Mouse (Mus musculus) forebrain, embryonic 11.5 days (tissue): Measurements from ENCODE around the gene Arhgap44. TPM values are rescaled to one million over a fixed set of nuclear protein-coding genes. Genes with fewer than 3 reads are reported as not detected.

Experiments used
- ATAC-seq: fragments of 200-750 bp; cut with Nextera tagmentation; replicated peaks from 2 replicates; pipeline ENCODE4 v1.8.0; 2017; ENCODE audit warnings: moderate TSS enrichment; ENCODE audit not compliant: low FRiP score
- DNase-seq: peaks from one replicate; pipeline ENCODE4 v3.0.0-alpha.2; 2017; ENCODE audit warnings: low spot score
- H3K27ac ChIP-seq: fragments of 300-500 bp; sonication (generic); 2 replicates; pipeline ENCODE4 v1.5.1; 2014; ENCODE audit warnings: low read depth, low read length
- H3K27me3 ChIP-seq: fragments of 300-500 bp; sonication (generic); 2 replicates; pipeline ENCODE4 v1.6.1; 2014; ENCODE audit warnings: mild to moderate bottlenecking, low read length, mixed read lengths; ENCODE audit not compliant: control insufficient read depth, insufficient read depth
- H3K36me3 ChIP-seq: fragments of 300-500 bp; sonication (generic); 2 replicates; pipeline ENCODE4 v1.6.1; 2014; ENCODE audit warnings: mild to moderate bottlenecking, low read length, moderate library complexity, mixed read lengths; ENCODE audit not compliant: control insufficient read depth, insufficient read depth
- H3K4me1 ChIP-seq: fragments of 300-500 bp; sonication (generic); replicated peaks from 2 replicates; pipeline ENCODE4 v1.6.1; 2014; ENCODE audit warnings: low read length, mixed read lengths; ENCODE audit not compliant: control insufficient read depth, insufficient read depth
- H3K4me2 ChIP-seq: fragments of 300-500 bp; sonication (generic); 2 replicates; pipeline ENCODE4 v1.6.1; 2014; ENCODE audit warnings: low read depth, mild to moderate bottlenecking, low read length, moderate library complexity, mixed read lengths; ENCODE audit not compliant: severe bottlenecking
- H3K4me3 ChIP-seq: fragments of 300-500 bp; sonication (generic); 2 replicates; pipeline ENCODE4 v1.5.1; 2014; ENCODE audit warnings: low read depth, low read length
- H3K9ac ChIP-seq: fragments of 300-500 bp; sonication (generic); 2 replicates; pipeline ENCODE4 v1.6.1; 2014; ENCODE audit warnings: low read length
- H3K9me3 ChIP-seq: fragments of 300-500 bp; sonication (generic); 2 replicates; pipeline ENCODE4 v1.6.1; 2016; ENCODE audit warnings: low read length, mixed read lengths; ENCODE audit not compliant: control insufficient read depth
- WGBS: fragments of 180-500 bp; shearing (Covaris S2); extraction: QIAGEN DNeasy Blood & Tissue Kit; methylation state at CpG from one replicate; pipeline ENCODE4 v1.1.7; 2014; 5-methylcytosine and 5-hydroxymethylcytosine counted together
- microRNA-seq: library from miRNA; unstranded; fragments of <30 nt; microRNA quantifications from one replicate; pipeline ENCODE4, GENCODE M21; 2016; ENCODE audit not compliant: insufficient number of aligned reads
- polyA plus RNA-seq: library from polyadenylated mRNA; unstranded; fragments of >200 nt; fragmentation: Nextera tagmentation; extraction: Ambion mirVana; gene quantifications from 2 replicates; pipeline ENCODE4 v1.2.1, GENCODE M21; 2014

Arhgap44 gene
- polyA plus RNA-seq, 1 experiment from 2014 or later: 4.5 TPM

- Histone ChIP-seq H3K4me3 (no peak overlapping the region), H3K36me3 (no peaks in the 10 kb centered on the region), H3K27ac (no peak overlapping the region), H3K4me1 (no peaks in the 10 kb centered on the region; the same call in 1 of the 2 replicates), H3K27me3 (no peaks in the 10 kb centered on the region), H3K9ac (no peak overlapping the region), H3K9me3 (no peaks in the 10 kb centered on the region), H3K4me2 (no peak overlapping the region)
- DNase-seq: no peak
- 56% methylated on average over 4 of the region's 4 CpGs for WGBS
- no peak for ATAC-seq
Observed at GRCm38 (mm10) chr11:64968939-64969342, 193.8 kb downstream of the Arhgap44 start.

DNA sequence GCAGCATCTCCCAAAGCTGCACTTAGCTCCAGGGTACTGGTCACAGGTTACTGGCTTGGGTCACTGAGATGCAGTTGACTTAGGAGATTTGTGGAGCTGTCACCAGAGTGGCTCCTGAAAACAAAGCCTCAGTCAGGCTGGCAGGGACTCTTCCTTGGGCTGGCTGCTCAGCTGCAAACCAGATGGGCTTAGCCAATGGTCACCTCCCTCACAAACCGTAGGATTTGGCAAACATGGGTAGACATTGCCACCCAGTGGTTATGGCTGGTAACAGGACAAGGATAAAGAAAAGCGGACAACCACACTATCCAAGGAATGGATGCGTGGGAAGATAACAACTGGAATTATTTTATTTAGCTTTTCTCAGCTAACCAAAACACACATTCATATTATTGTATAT is 194.3 kb downstream of the Arhgap44 start:
- ATAC-seq: peak; percentile 86
- Histone ChIP-seq H3K36me3 (no peaks in the 10 kb centered on the region), H3K4me3 (no peak overlapping the region), H3K27ac (no peak overlapping the region), H3K4me2 (no peak overlapping the region), H3K9me3 (no peaks in the 10 kb centered on the region), H3K27me3 (no peaks in the 10 kb centered on the region), H3K9ac (no peak overlapping the region), H3K4me1 (no peaks in the 10 kb centered on the region; the same call in 1 of the 2 replicates)
- peak; percentile 84 for DNase-seq
- WGBS: 12% methylated on average over 3 of the region's 3 CpGs

- Histone ChIP-seq H3K27ac (no peak overlapping the region), H3K36me3 (no peaks in the 10 kb centered on the region), H3K4me3 (no peak overlapping the region), H3K9me3 (no peaks in the 10 kb centered on the region), H3K9ac (no peak overlapping the region), H3K27me3 (no peaks in the 10 kb centered on the region), H3K4me1 (0 out of 2 replicates have a peak, but pooled peaks cover under 1% of the 10 kb centered on the region), H3K4me2 (no peak overlapping the region)
- DNase-seq (no peak), ATAC-seq (no peak)
- 89% methylated on average over 2 of the region's 2 CpGs for WGBS
Observed at GRCm38 (mm10) chr11:64962629-64963028, 200.1 kb downstream of the Arhgap44 start.

DNA sequence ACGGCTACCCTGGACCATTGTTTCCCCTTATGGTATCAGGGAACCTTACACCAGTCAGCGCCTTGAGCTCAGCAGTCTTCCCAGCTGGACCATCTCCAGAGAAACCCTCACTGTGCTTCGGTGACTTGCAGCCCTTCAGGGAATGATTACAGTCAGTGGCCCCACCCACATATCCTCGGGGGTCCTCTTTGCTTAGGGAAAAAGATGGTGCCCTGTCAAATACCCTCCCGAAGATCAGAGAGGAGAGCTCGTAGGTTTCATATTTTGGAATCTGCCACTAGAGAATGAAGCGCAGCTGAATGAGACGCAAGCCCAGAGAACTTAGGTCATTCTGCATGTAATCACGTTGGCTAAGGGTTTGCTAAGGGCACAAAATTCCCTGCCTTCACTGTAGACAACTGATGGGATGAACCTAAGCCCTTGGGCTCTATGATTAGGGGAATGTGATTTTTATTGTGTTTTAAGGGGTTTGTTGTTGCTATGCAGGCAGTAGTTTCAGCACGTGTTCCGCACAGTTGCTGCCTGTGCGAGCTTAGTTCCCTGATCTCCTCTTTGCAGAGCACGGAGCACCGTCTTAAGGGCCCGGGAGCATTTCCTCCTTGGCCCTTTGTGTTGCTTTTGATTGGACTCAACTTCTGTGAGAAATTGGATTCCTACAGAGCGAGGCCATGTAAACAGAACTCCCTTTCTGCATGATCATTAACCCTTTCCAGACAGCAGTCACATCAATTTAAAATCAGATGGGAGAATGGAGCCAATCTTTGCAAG is 205.6 kb downstream of the Arhgap44 start:
- no peaks in the 10 kb centered on the region for H3K9me3 ChIP-seq
- H3K9ac ChIP-seq: no peak overlapping the region
- 8% methylated on average over 16 of the region's 16 CpGs for WGBS
- H3K4me1 ChIP-seq: peaks cover 2% of the 10 kb centered on the region; the same call in 1 of the 2 replicates
- no peaks in the 10 kb centered on the region for H3K27me3 ChIP-seq
- no peak for DNase-seq
- 0 out of 2 replicates have a peak overlapping the region, but pooled peaks have one; percentile 0 for H3K4me3 ChIP-seq
- H3K36me3 ChIP-seq: no peaks in the 10 kb centered on the region
- ATAC-seq: no peak; the same call in 1 of the 2 replicates
- H3K27ac ChIP-seq: no peak overlapping the region
- H3K4me2 ChIP-seq: peak overlapping the region; percentile 24; the same call in 1 of the 2 replicates

Small RNAs within 50 kb of the gene (microRNA-seq; reads per million reads assigned to microRNA genes)
- not detected for gene Gm25991

Other genes starting within 250 kb of the Arhgap44 start
- gene Elac2, start 183.9 kb downstream of the Arhgap44 start, polyA plus RNA-seq: 38.7 and 43.5 TPM in 2 replicates
- not detected in 2 replicates for gene 1700086D15Rik, start 3.1 kb downstream of the Arhgap44 start, polyA plus RNA-seq
- gene Myocd, start 107.0 kb upstream of the Arhgap44 start, polyA plus RNA-seq: 1.2 TPM in 2 replicates